Mouse (Mus musculus): Measurements from ENCODE around the gene Dda1.

DNA sequence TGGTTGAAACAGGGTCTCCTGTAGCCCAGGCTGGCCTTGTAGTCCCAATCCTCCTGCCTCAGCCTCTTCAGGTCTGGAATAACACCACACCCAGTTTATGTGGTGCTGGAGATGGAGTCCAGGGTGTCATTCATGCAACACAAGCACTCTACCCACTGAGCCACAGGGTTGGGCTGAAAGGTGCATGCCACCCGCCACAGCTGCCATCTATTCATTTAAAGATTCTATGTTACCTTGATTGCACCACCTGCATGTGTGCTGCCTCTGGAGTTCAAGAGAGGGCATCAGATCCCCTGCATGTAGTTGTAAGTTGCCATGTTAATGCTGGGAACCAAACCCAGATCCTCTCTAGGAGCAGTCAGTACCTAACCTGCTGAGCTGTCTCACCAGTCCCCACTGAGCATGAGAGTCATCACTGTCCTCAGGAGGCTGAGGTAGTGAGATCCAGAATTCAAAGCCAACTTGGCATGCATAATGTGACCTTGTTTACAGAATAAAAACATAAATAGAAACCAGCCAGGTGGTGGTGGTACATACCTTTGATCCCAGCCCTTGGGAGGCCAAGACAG, 28.2 kb downstream of the Dda1 start:
- TF ChIP-seq CTCF (IDR thresholded peaks at IDR 0.05; ENCODE audit: low read depth) (no peak), EP300 (IDR thresholded peaks at IDR 0.05; ENCODE audit: low read depth) (no peak)

All from liver, embryonic 14.5 days (tissue).